Mouse (Mus musculus): ENCODE results near the gene 9130008F23Rik. TPM values are rescaled to one million over a fixed set of nuclear protein-coding genes. Genes with fewer than 3 reads are reported as not detected.

Gene 9130008F23Rik
- polyA plus RNA-seq, 1 experiment from 2014 or later, result 1.3 TPM

DNA sequence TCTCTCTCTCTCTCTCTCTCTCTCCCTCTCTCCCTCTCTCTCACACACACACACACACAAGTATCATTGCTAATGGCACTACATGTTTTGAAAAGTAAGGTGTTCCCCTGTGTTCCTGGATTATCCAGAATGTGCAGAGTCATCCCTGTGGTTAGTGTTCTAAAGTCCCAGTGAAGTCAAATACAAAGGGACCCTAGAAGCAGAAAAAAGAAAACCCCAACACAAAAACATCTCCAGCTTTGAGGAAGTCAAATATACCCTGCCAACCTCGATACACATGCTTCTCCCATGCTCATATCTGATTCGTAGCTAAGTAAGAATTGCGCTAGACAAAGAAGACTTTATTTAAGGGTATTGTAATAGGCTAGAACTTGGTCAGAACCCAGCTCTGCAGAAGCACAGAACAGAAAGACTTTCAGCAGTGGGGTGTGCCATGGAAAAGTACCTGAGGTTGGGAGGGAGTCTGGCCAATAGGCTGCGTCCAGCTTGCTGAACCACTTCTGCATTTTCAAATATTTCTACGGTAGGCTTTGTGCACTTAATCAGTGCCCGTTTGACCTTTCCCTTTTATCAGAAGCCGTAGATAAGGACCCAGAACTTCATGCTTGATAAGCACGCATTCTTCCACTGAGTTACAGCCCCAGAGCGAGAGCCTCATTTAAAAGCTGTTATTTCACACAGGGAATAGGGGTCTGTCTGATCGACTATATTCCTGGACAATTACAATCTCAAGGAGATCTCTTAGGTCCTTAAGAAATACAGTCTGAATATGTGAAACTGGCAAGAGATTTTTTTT lies 11.2 kb downstream of the 9130008F23Rik start:
- Histone ChIP-seq H3K4me3 (ENCODE audit: low read length) (0 out of 2 replicates have a peak overlapping the region, but pooled peaks have one; percentile 4), H3K27ac (ENCODE audit: low read length) (no peak overlapping the region), H3K9me3 (replicated peaks; ENCODE audit: control insufficient read depth, low read length) (no peaks in the 10 kb centered on the region), H3K4me1 (ENCODE audit: control insufficient read depth, insufficient read depth, low read length) (peaks cover 6% of the 10 kb centered on the region; the same call in 1 of the 2 replicates), H3K4me2 (ENCODE audit: low read depth, low read length) (peak overlapping the region; percentile 40), H3K27me3 (ENCODE audit: control insufficient read depth, insufficient read depth, low read length) (no peaks in the 10 kb centered on the region), H3K9ac (ENCODE audit: low read length) (no peak overlapping the region), H3K36me3 (ENCODE audit: control insufficient read depth, insufficient read depth) (no peaks in the 10 kb centered on the region)
- 16% methylated on average over 10 of the region's 10 CpGs for WGBS
- ATAC-seq (replicated peaks; ENCODE audit: extremely low read depth, insufficient read depth, low FRiP score), result no peak

DNA sequence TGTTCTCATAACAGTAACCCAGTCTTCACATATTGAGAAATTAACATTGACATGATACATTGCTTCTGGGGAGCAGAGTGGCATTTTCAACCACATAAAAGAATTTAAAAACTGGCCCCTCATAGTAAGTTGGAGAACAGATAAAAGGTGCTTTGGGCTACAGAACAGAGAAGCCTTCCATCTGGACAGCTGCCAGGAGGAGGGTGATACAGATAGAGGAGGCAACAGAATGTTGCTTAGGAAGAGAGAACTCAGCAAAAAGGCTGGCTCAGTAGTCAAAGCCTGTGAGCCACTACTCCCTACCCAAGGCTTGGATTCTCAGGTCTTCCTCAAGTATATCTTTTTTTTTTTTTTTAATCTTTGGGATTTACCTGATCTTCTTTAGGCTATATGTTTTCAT lies 25.3 kb downstream of the 9130008F23Rik start:
- no peaks in the 10 kb centered on the region for H3K27me3 ChIP-seq (ENCODE audit: control insufficient read depth, insufficient read depth, low read length)
- no peak overlapping the region for H3K4me2 ChIP-seq (ENCODE audit: low read depth, low read length)
- H3K9me3 ChIP-seq (replicated peaks; ENCODE audit: control insufficient read depth, low read length), result no peaks in the 10 kb centered on the region
- no peak for ATAC-seq (replicated peaks; ENCODE audit: extremely low read depth, insufficient read depth, low FRiP score)
- H3K9ac ChIP-seq (ENCODE audit: low read length), result no peak overlapping the region
- H3K4me3 ChIP-seq (ENCODE audit: low read length), result no peak overlapping the region
- no peak overlapping the region for H3K27ac ChIP-seq (ENCODE audit: low read length)
- no peaks in the 10 kb centered on the region for H3K4me1 ChIP-seq (ENCODE audit: control insufficient read depth, insufficient read depth, low read length)
- H3K36me3 ChIP-seq (ENCODE audit: control insufficient read depth, insufficient read depth), result no peaks in the 10 kb centered on the region

DNA sequence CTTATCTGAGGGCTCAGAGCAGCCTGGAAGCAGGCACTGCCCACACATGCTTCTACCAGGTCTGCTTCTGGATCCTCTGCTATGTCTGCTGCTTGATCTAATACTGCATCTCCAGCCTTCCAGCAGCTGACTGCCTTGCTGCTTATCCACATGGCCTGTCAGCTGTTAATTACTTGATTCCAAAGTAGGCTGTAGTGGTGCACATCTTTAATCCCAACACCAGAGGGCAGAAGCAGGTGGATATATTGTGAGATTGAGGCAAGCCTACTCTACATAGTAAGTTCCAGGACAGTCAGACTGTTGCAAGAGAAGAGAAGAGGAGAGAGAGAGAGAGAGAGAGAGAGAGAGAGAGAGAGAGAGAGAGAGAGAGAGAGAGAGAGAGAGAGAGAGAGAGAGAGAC lies 43.1 kb downstream of the 9130008F23Rik start:
- H3K27me3 ChIP-seq (ENCODE audit: control insufficient read depth, insufficient read depth, low read length), result no peaks in the 10 kb centered on the region

DNA sequence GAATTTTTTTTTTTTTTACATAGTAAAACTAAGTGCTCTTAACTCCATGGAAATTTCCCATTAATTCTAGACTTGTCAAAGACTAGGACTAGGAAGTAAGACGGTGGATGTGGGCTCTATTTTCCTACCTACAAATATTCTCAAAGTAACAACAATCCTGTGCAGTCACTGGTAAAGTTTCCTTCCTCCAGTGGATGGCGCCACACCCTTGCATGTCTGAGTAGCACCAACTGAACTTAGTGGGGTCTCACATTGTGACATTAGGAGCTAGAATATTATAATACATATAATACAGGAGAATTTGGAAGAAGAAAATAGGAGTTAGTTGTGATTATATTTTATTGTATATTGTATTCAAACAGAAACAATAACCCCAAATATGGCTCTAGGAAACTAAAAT lies 48.5 kb downstream of the 9130008F23Rik start:
- Histone ChIP-seq H3K36me3 (ENCODE audit: control insufficient read depth, insufficient read depth) (no peaks in the 10 kb centered on the region), H3K9ac (ENCODE audit: low read length) (no peak overlapping the region)
- 43% methylated on average over 2 of the region's 2 CpGs for WGBS

More for the DNA sequence above, 43.1 kb downstream of the 9130008F23Rik start:
- no peak overlapping the region for H3K9ac ChIP-seq (ENCODE audit: low read length)
- H3K27ac ChIP-seq (ENCODE audit: low read length), result no peak overlapping the region
- no peak overlapping the region for H3K4me2 ChIP-seq (ENCODE audit: low read depth, low read length)
- no peaks in the 10 kb centered on the region for H3K4me1 ChIP-seq (ENCODE audit: control insufficient read depth, insufficient read depth, low read length)
- ATAC-seq (replicated peaks; ENCODE audit: extremely low read depth, insufficient read depth, low FRiP score), result no peak
- H3K9me3 ChIP-seq (replicated peaks; ENCODE audit: control insufficient read depth, low read length), result no peaks in the 10 kb centered on the region
- H3K36me3 ChIP-seq (ENCODE audit: control insufficient read depth, insufficient read depth), result no peaks in the 10 kb centered on the region
- H3K4me3 ChIP-seq (ENCODE audit: low read length), result no peak overlapping the region

More for the DNA sequence above, 48.5 kb downstream of the 9130008F23Rik start:
- H3K4me2 ChIP-seq (ENCODE audit: low read depth, low read length), result no peak overlapping the region
- no peak overlapping the region for H3K4me3 ChIP-seq (ENCODE audit: low read length)
- no peak overlapping the region for H3K27ac ChIP-seq (ENCODE audit: low read length)
- H3K9me3 ChIP-seq (replicated peaks; ENCODE audit: control insufficient read depth, low read length), result no peaks in the 10 kb centered on the region
- no peaks in the 10 kb centered on the region for H3K27me3 ChIP-seq (ENCODE audit: control insufficient read depth, insufficient read depth, low read length)
- H3K4me1 ChIP-seq (ENCODE audit: control insufficient read depth, insufficient read depth, low read length), result no peaks in the 10 kb centered on the region
- no peak for ATAC-seq (replicated peaks; ENCODE audit: extremely low read depth, insufficient read depth, low FRiP score)

Other genes starting within 250 kb of the 9130008F23Rik start
- gene Esp3, start 248.5 kb downstream of the 9130008F23Rik start, polyA plus RNA-seq (2015; fragmentation: Nextera tagmentation; extraction: Ambion mirVana), result not detected in 2 replicates
- gene Esp1, start 153.4 kb downstream of the 9130008F23Rik start, polyA plus RNA-seq (2015; fragmentation: Nextera tagmentation; extraction: Ambion mirVana), result not detected in 2 replicates
- not detected in 2 replicates for gene Crisp2, start 73.6 kb downstream of the 9130008F23Rik start, polyA plus RNA-seq (2015; fragmentation: Nextera tagmentation; extraction: Ambion mirVana)
- 0.64 and 0.74 TPM in 2 replicates for gene Rhag, start 69.4 kb downstream of the 9130008F23Rik start, polyA plus RNA-seq (2015; fragmentation: Nextera tagmentation; extraction: Ambion mirVana)
- not detected in 2 replicates for gene Glyatl3, start 33.8 kb upstream of the 9130008F23Rik start, polyA plus RNA-seq (2015; fragmentation: Nextera tagmentation; extraction: Ambion mirVana)
- 46.8 and 50.9 TPM in 2 replicates for gene Mut, start 54.1 kb upstream of the 9130008F23Rik start, polyA plus RNA-seq (2015; fragmentation: Nextera tagmentation; extraction: Ambion mirVana)
- 15.9 and 20.1 TPM in 2 replicates for gene Cenpq, start 54.5 kb upstream of the 9130008F23Rik start, polyA plus RNA-seq (2015; fragmentation: Nextera tagmentation; extraction: Ambion mirVana)

Measured in heart, embryonic 16.5 days (tissue).